Mouse (Mus musculus): Measurements from ENCODE around the gene Syde1. TPM values are rescaled to one million over a fixed set of nuclear protein-coding genes. Genes with fewer than 3 reads are reported as not detected.
A peak's percentile ranks its signal among the peaks of the same experiment; 100 is the strongest.

The Syde1 gene
- polyA plus RNA-seq, 1 experiment from 2014 or later, result 13.5 TPM

GRCm38 (mm10) chr10:78575105-78575632, 16.6 kb downstream of the Syde1 start:
- 16% methylated on average over 13 of the region's 13 CpGs for WGBS
- no peaks in the 10 kb centered on the region for H3K27me3 ChIP-seq (ENCODE audit: control insufficient read depth, insufficient read depth, low read length)
- peak overlapping the region; percentile 54 for H3K4me3 ChIP-seq (ENCODE audit: low read depth, low read length)
- 0 out of 2 replicates have a peak overlapping the region, but pooled peaks have one; percentile 43 for H3K27ac ChIP-seq (replicated peaks; ENCODE audit: low read depth, low read length)
- H3K9ac ChIP-seq (replicated peaks; ENCODE audit: low read length), result peak overlapping the region; percentile 70
- no peaks in the 10 kb centered on the region for H3K9me3 ChIP-seq (replicated peaks; ENCODE audit: control insufficient read depth, low read length)
- H3K36me3 ChIP-seq (replicated peaks; ENCODE audit: control insufficient read depth, insufficient read depth, low read depth, low read length), result no peaks in the 10 kb centered on the region
- peak overlapping the region; percentile 64 for H3K4me2 ChIP-seq (ENCODE audit: low read depth, low read length)
- DNase-seq (ENCODE audit: low spot score) (no peak), ATAC-seq (replicated peaks; ENCODE audit: insufficient number of reproducible peaks, low FRiP score, low TSS enrichment, low read depth) (peak; percentile 50)
- no peaks in the 10 kb centered on the region for H3K4me1 ChIP-seq (ENCODE audit: control insufficient read depth, insufficient read depth, low read length)

GRCm38 (mm10) chr10:78574250-78575104, 17.3 kb downstream of the Syde1 start, which contains the start of gene Ilvbl:
Gene Ilvbl (plus strand): TSS chr10:78574346.
- DNase-seq (ENCODE audit: low spot score) (peak; percentile 95), ATAC-seq (replicated peaks; ENCODE audit: insufficient number of reproducible peaks, low FRiP score, low TSS enrichment, low read depth) (peak; percentile 91)
- WGBS, result under 1% methylated on average over 51 of the region's 51 CpGs
- Histone ChIP-seq H3K9me3 (replicated peaks; ENCODE audit: control insufficient read depth, low read length) (no peaks in the 10 kb centered on the region), H3K27ac (replicated peaks; ENCODE audit: low read depth, low read length) (peak within 1 kb of the TSS; percentile 43; the same call in 1 of the 2 replicates), H3K4me2 (ENCODE audit: low read depth, low read length) (peak within 1 kb of the TSS; percentile 64), H3K4me1 (ENCODE audit: control insufficient read depth, insufficient read depth, low read length) (no peaks in the 10 kb centered on the region), H3K36me3 (replicated peaks; ENCODE audit: control insufficient read depth, insufficient read depth, low read depth, low read length) (no peaks in the 10 kb centered on the region), H3K27me3 (ENCODE audit: control insufficient read depth, insufficient read depth, low read length) (no peaks in the 10 kb centered on the region), H3K9ac (replicated peaks; ENCODE audit: low read length) (peak within 1 kb of the TSS; percentile 70), H3K4me3 (ENCODE audit: low read depth, low read length) (peak within 1 kb of the TSS; percentile 54)

GRCm38 (mm10) chr10:78573226-78573625, 18.5 kb downstream of the Syde1 start:
- Histone ChIP-seq H3K9ac (replicated peaks; ENCODE audit: low read length) (no peak overlapping the region), H3K27me3 (ENCODE audit: control insufficient read depth, insufficient read depth, low read length) (no peaks in the 10 kb centered on the region), H3K4me3 (ENCODE audit: low read depth, low read length) (no peak overlapping the region), H3K4me2 (ENCODE audit: low read depth, low read length) (no peak overlapping the region), H3K36me3 (replicated peaks; ENCODE audit: control insufficient read depth, insufficient read depth, low read depth, low read length) (no peaks in the 10 kb centered on the region), H3K27ac (replicated peaks; ENCODE audit: low read depth, low read length) (no peak overlapping the region), H3K9me3 (replicated peaks; ENCODE audit: control insufficient read depth, low read length) (no peaks in the 10 kb centered on the region), H3K4me1 (ENCODE audit: control insufficient read depth, insufficient read depth, low read length) (no peaks in the 10 kb centered on the region)
- ATAC-seq (replicated peaks; ENCODE audit: insufficient number of reproducible peaks, low FRiP score, low TSS enrichment, low read depth) (no peak), DNase-seq (ENCODE audit: low spot score) (no peak)
- 72% methylated on average over 3 of the region's 3 CpGs for WGBS

DNA sequence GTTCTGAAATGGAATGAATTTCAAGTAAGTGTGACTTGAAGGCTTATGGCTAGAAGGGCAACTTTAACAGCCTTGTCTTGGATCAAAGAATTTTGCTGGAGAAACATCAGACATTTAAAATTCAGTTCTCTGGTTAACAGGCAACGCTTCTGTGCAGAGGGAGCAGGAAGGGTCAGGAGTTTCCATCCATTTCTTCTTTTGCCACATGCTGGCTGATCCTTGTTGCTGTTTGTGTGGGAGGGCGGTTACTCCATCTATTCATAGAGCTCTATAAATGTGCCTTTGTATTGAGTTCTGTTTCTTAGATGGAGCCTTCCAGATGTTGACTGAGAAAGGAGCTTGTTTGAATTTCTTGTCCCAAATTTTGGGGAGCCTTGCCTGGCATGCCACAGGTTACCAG, 20.9 kb downstream of the Syde1 start:
- Histone ChIP-seq H3K27ac (replicated peaks; ENCODE audit: low read depth, low read length) (no peak overlapping the region), H3K9me3 (replicated peaks; ENCODE audit: control insufficient read depth, low read length) (no peaks in the 10 kb centered on the region), H3K4me2 (ENCODE audit: low read depth, low read length) (no peak overlapping the region), H3K4me1 (ENCODE audit: control insufficient read depth, insufficient read depth, low read length) (no peaks in the 10 kb centered on the region), H3K36me3 (replicated peaks; ENCODE audit: control insufficient read depth, insufficient read depth, low read depth, low read length) (no peaks in the 10 kb centered on the region), H3K4me3 (ENCODE audit: low read depth, low read length) (no peak overlapping the region), H3K27me3 (ENCODE audit: control insufficient read depth, insufficient read depth, low read length) (no peaks in the 10 kb centered on the region), H3K9ac (replicated peaks; ENCODE audit: low read length) (no peak overlapping the region)
- 46% methylated on average over 2 of the region's 2 CpGs for WGBS
- DNase-seq (ENCODE audit: low spot score) (no peak), ATAC-seq (replicated peaks; ENCODE audit: insufficient number of reproducible peaks, low FRiP score, low TSS enrichment, low read depth) (no peak)

DNA sequence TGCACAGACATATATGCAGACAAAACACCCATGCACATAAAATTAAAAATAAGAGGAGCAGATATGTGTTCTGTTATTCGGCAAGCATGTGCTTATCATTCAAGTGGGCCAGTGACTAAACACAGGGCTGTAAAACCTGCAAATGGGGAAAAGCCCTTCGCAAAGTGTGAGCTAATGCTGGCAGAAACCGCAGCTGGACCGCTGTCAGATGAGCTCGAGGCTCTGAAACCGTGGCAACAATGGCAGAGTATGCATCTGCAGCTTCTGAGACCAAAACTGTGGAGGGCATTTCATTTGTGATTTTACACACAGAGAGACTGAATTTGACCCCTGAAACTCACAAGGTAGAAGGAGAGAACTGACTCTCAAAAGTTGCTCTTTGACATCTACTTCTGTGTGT, 21.3 kb downstream of the Syde1 start:
- ATAC-seq (replicated peaks; ENCODE audit: insufficient number of reproducible peaks, low FRiP score, low TSS enrichment, low read depth), result no peak
- no peaks in the 10 kb centered on the region for H3K27me3 ChIP-seq (ENCODE audit: control insufficient read depth, insufficient read depth, low read length)
- WGBS, result 59% methylated on average over 6 of the region's 6 CpGs

GRCm38 (mm10) chr10:78569686-78570085, 22.1 kb downstream of the Syde1 start:
- Histone ChIP-seq H3K4me3 (ENCODE audit: low read depth, low read length) (no peak overlapping the region), H3K9ac (replicated peaks; ENCODE audit: low read length) (no peak overlapping the region), H3K9me3 (replicated peaks; ENCODE audit: control insufficient read depth, low read length) (no peaks in the 10 kb centered on the region), H3K4me1 (ENCODE audit: control insufficient read depth, insufficient read depth, low read length) (no peaks in the 10 kb centered on the region), H3K36me3 (replicated peaks; ENCODE audit: control insufficient read depth, insufficient read depth, low read depth, low read length) (no peaks in the 10 kb centered on the region), H3K4me2 (ENCODE audit: low read depth, low read length) (no peak overlapping the region), H3K27ac (replicated peaks; ENCODE audit: low read depth, low read length) (no peak overlapping the region), H3K27me3 (ENCODE audit: control insufficient read depth, insufficient read depth, low read length) (no peaks in the 10 kb centered on the region)
- WGBS, result 56% methylated on average over 3 of the region's 3 CpGs
- no peak for DNase-seq (ENCODE audit: low spot score)
- no peak for ATAC-seq (replicated peaks; ENCODE audit: insufficient number of reproducible peaks, low FRiP score, low TSS enrichment, low read depth)

More for the DNA sequence above, 21.3 kb downstream of the Syde1 start:
- Histone ChIP-seq H3K4me2 (ENCODE audit: low read depth, low read length) (no peak overlapping the region), H3K36me3 (replicated peaks; ENCODE audit: control insufficient read depth, insufficient read depth, low read depth, low read length) (no peaks in the 10 kb centered on the region), H3K9me3 (replicated peaks; ENCODE audit: control insufficient read depth, low read length) (no peaks in the 10 kb centered on the region), H3K4me1 (ENCODE audit: control insufficient read depth, insufficient read depth, low read length) (no peaks in the 10 kb centered on the region), H3K27ac (replicated peaks; ENCODE audit: low read depth, low read length) (no peak overlapping the region), H3K9ac (replicated peaks; ENCODE audit: low read length) (no peak overlapping the region), H3K4me3 (ENCODE audit: low read depth, low read length) (no peak overlapping the region)
- DNase-seq (ENCODE audit: low spot score), result no peak

DNA sequence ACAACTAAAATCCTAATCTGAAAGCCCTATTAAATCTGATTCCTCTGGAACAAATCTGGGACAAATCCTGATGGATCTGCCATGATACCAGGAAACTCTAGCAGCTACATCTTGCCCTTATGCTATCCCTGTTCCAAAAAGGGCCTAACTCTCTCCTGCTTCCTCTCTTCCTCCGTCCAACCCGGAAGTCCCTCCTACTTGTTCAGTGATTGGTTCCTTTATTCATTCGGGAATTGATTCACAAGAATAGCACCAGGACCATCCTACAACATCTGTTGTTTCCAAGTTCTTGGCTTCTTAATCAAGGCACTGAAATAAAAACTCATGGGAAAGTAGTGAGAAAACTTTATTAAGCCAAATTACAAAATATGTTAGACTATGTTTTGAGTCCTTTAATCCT, 22.6 kb downstream of the Syde1 start:
- 91% methylated on average over 3 of the region's 3 CpGs for WGBS
- H3K4me3 ChIP-seq (ENCODE audit: low read depth, low read length), result no peak overlapping the region
- ATAC-seq (replicated peaks; ENCODE audit: insufficient number of reproducible peaks, low FRiP score, low TSS enrichment, low read depth), result no peak
- H3K9ac ChIP-seq (replicated peaks; ENCODE audit: low read length), result no peak overlapping the region
- no peaks in the 10 kb centered on the region for H3K36me3 ChIP-seq (replicated peaks; ENCODE audit: control insufficient read depth, insufficient read depth, low read depth, low read length)
- no peaks in the 10 kb centered on the region for H3K27me3 ChIP-seq (ENCODE audit: control insufficient read depth, insufficient read depth, low read length)
- no peak for DNase-seq (ENCODE audit: low spot score)
- no peaks in the 10 kb centered on the region for H3K9me3 ChIP-seq (replicated peaks; ENCODE audit: control insufficient read depth, low read length)
- H3K4me2 ChIP-seq (ENCODE audit: low read depth, low read length), result no peak overlapping the region
- no peaks in the 10 kb centered on the region for H3K4me1 ChIP-seq (ENCODE audit: control insufficient read depth, insufficient read depth, low read length)
- H3K27ac ChIP-seq (replicated peaks; ENCODE audit: low read depth, low read length), result no peak overlapping the region

- Histone ChIP-seq H3K4me1 (ENCODE audit: control insufficient read depth, insufficient read depth, low read length) (no peaks in the 10 kb centered on the region), H3K9me3 (replicated peaks; ENCODE audit: control insufficient read depth, low read length) (no peaks in the 10 kb centered on the region), H3K4me2 (ENCODE audit: low read depth, low read length) (no peak overlapping the region), H3K9ac (replicated peaks; ENCODE audit: low read length) (no peak overlapping the region), H3K27me3 (ENCODE audit: control insufficient read depth, insufficient read depth, low read length) (no peaks in the 10 kb centered on the region), H3K27ac (replicated peaks; ENCODE audit: low read depth, low read length) (no peak overlapping the region), H3K36me3 (replicated peaks; ENCODE audit: control insufficient read depth, insufficient read depth, low read depth, low read length) (no peaks in the 10 kb centered on the region), H3K4me3 (ENCODE audit: low read depth, low read length) (no peak overlapping the region)
- 88% methylated on average over 1 of the region's 1 CpGs for WGBS
- DNase-seq (ENCODE audit: low spot score) (no peak), ATAC-seq (replicated peaks; ENCODE audit: insufficient number of reproducible peaks, low FRiP score, low TSS enrichment, low read depth) (no peak)
These were observed 26.7 kb downstream of the Syde1 start for GRCm38 (mm10) chr10:78565070-78565469.
